Mouse (Mus musculus) intestine, postnatal 0 days (tissue): Measurements from ENCODE around the gene Rgs7bp. TPM values are rescaled to one million over a fixed set of nuclear protein-coding genes. Genes with fewer than 3 reads are reported as not detected.
A peak's percentile ranks its signal among the peaks of the same experiment; 100 is the strongest.

Experiments used
- ATAC-seq: fragments of 200-750 bp; cut with Nextera tagmentation; 2 replicates; pipeline ENCODE4 v1.8.0; 2017; ENCODE audit warnings: mild to moderate bottlenecking, moderate TSS enrichment, moderate library complexity
- H3K27ac ChIP-seq: fragments of 300-500 bp; sonication (generic); 2 replicates; pipeline ENCODE4 v1.5.1; 2014; ENCODE audit warnings: mild to moderate bottlenecking, low read depth, low read length, moderate library complexity
- H3K27me3 ChIP-seq: fragments of 300-500 bp; sonication (generic); replicated peaks from 2 replicates; pipeline ENCODE4 v1.6.1; 2014; ENCODE audit warnings: low read length, mixed read lengths; ENCODE audit not compliant: control insufficient read depth, insufficient read depth
- H3K36me3 ChIP-seq: fragments of 300-500 bp; sonication (generic); 2 replicates; pipeline ENCODE4 v1.6.1; 2014; ENCODE audit warnings: mild to moderate bottlenecking, moderate library complexity; ENCODE audit not compliant: control insufficient read depth, insufficient read depth
- H3K4me1 ChIP-seq: fragments of 300-500 bp; sonication (generic); replicated peaks from 2 replicates; pipeline ENCODE4 v1.6.1; 2014; ENCODE audit warnings: antibody characterized with exemption, low read length, mixed read lengths; ENCODE audit not compliant: control insufficient read depth, insufficient read depth
- H3K4me2 ChIP-seq: fragments of 300-500 bp; sonication (generic); replicated peaks from 2 replicates; pipeline ENCODE4 v1.6.1; 2014; ENCODE audit warnings: low read depth, mild to moderate bottlenecking, moderate library complexity
- H3K4me3 ChIP-seq: fragments of 300-500 bp; sonication (generic); 2 replicates; pipeline ENCODE4 v1.5.1; 2014; ENCODE audit warnings: low read depth, low read length
- H3K9ac ChIP-seq: fragments of 300-500 bp; sonication (generic); 2 replicates; pipeline ENCODE4 v1.6.1; 2014; ENCODE audit warnings: mild to moderate bottlenecking, low read depth, low read length
- H3K9me3 ChIP-seq: fragments of 300-500 bp; sonication (generic); 2 replicates; pipeline ENCODE4 v1.6.1; 2016; ENCODE audit warnings: mixed run types; ENCODE audit not compliant: control insufficient read depth
- CTCF ChIP-seq: sonication (generic); IDR thresholded peaks from 2 replicates; pipeline ENCODE4 v1.5.1; 2016; ENCODE audit warnings: low read depth, mild to moderate bottlenecking, control low read depth, antibody characterized with exemption, moderate library complexity
- WGBS: fragments of 180-500 bp; shearing (Covaris S2); extraction: QIAGEN DNeasy Blood & Tissue Kit; methylation state at CpG from one replicate; pipeline ENCODE4 v1.1.7; 2014; 5-methylcytosine and 5-hydroxymethylcytosine counted together
- polyA plus RNA-seq: library from polyadenylated mRNA; unstranded; fragments of >200 nt; fragmentation: Nextera tagmentation; extraction: Ambion mirVana; gene quantifications from 2 replicates; pipeline ENCODE4 v1.2.1, GENCODE M21; 2015

The Rgs7bp gene
- polyA plus RNA-seq, 1 experiment from 2014 or later = 1.9 TPM

DNA sequence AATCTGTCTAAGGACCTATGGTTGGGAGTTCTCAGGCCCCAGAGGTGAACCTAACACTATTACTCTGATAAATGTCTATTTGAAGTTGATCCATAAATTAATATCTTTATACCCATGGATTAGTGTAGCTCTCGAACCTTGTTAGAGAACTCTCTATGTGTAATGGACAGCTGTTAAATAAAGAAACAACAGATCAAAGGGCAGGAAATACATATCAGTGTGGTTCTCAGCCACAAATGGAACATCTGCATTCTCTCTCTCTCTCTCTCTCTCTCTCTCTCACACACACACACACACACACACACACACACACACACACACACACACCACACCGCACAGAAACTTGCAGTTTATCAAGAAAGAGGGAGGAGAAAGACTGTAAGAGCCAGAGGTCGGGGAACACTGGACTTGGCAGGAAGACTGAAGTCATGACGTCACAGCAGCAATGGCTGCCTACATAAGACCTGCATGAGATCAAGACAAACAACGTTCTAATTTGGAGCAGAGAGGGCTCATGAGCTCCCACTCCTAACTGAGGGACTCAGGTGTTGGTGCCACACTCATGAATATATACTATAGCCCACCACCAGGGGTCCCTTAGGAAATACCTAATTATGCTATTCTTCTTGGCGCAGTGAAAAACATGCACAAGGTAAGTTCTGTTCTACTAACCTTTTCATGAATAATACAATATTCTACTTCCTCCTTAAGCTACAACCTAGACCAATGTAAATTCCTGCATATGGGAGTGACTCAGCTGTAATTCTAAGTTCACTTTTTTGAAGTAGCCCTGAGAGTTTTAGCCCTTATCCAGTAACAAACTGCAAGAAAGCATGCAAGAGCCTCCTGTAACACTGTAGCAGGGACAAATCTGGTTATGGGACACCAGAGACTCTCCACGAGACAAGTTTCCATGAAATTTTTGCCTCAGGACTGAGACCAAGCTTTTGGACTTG lies 12.4 kb upstream of the Rgs7bp start:
- H3K4me3 ChIP-seq = no peak overlapping the region
- ATAC-seq = no peak
- H3K9ac ChIP-seq = no peak overlapping the region
- no peaks in the 10 kb centered on the region for H3K27me3 ChIP-seq
- H3K4me1 ChIP-seq = no peaks in the 10 kb centered on the region
- no peaks in the 10 kb centered on the region for H3K9me3 ChIP-seq
- 59% methylated on average over 7 of the region's 7 CpGs for WGBS
- H3K36me3 ChIP-seq = no peaks in the 10 kb centered on the region
- H3K4me2 ChIP-seq = no peak overlapping the region
- H3K27ac ChIP-seq = no peak overlapping the region
- 0 out of 2 replicates have a peak, but pooled peaks have one; percentile 20 for TF ChIP-seq CTCF

DNA sequence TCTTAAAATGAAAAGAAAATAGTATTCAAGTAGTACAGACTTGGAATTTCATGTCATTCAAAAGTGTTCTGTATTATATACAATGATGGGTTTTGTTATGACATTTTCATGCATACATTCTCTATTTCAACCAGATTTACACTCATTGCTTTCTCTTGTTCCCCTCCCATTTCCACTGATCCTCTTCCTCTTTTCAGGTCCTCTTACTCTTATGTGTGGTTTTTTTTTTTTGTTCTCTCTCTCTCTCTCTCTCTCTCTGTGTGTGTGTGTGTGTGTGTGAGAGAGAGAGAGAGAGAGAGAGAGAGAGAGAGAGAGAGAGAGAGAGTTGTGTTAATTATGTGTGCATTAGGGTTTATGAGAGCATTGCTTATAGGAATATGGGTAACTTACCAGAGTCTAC lies 11.4 kb upstream of the Rgs7bp start:
- ATAC-seq = no peak
- Histone ChIP-seq H3K27ac (no peak overlapping the region), H3K27me3 (no peaks in the 10 kb centered on the region), H3K4me1 (no peaks in the 10 kb centered on the region), H3K36me3 (no peaks in the 10 kb centered on the region), H3K4me3 (no peak overlapping the region), H3K9ac (no peak overlapping the region), H3K9me3 (no peaks in the 10 kb centered on the region), H3K4me2 (no peak overlapping the region)
- TF ChIP-seq CTCF = no peak

DNA sequence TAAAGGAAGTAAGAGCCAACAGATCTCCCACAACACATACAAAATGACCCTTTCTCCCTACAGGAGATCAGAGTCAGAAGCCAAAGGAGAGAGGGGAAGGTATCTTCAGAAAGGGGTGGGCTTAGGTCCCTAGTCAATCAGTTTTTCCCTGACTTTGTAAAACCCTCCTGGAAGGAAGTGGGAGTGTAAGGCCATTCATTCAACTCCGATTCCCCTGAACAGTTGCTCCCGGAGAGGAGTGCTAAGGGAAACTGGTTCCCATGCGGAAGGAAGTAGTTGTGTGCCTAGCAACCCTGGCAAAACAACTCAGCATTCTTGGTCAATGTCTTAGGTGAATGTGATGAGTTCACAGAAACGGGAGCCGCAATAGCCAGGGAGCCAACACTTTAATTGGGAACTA lies 644 bp upstream of the Rgs7bp start:
- H3K4me2 ChIP-seq = peak overlapping the region; percentile 91
- WGBS = 22% methylated on average over 5 of the region's 5 CpGs
- H3K9me3 ChIP-seq = no peaks in the 10 kb centered on the region
- no peaks in the 10 kb centered on the region for H3K4me1 ChIP-seq
- TF ChIP-seq CTCF = no peak
- H3K9ac ChIP-seq = no peak overlapping the region
- H3K27me3 ChIP-seq = peaks cover 18% of the 10 kb centered on the region
- H3K27ac ChIP-seq = no peak overlapping the region
- no peak for ATAC-seq
- H3K4me3 ChIP-seq = no peak overlapping the region
- H3K36me3 ChIP-seq = no peaks in the 10 kb centered on the region

DNA sequence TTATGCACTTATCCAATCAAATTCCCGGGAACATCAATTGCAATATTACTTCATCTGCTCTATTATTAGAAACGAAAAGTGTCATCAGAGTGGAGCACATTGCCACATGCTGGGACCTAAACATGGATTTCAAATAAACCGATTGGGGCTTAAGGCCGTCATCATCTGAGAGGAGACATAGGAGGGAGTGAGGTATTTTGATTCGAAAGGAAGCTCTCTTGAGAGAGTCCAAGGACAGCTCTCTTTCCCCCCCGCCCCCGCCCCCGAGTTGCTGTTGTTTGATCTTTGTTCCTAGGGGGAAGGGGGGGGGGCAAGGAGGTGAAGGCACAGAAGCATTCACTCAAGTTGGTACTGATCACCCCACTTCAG lies 195 bp upstream of the Rgs7bp start:
- ATAC-seq = no peak
- Histone ChIP-seq H3K36me3 (no peaks in the 10 kb centered on the region), H3K27me3 (peaks cover 18% of the 10 kb centered on the region), H3K27ac (no peak overlapping the region), H3K4me2 (peak overlapping the region; percentile 91), H3K4me1 (no peaks in the 10 kb centered on the region), H3K9me3 (no peaks in the 10 kb centered on the region), H3K9ac (no peak overlapping the region), H3K4me3 (peak overlapping the region; percentile 60)
- WGBS = 3% methylated on average over 8 of the region's 8 CpGs
- TF ChIP-seq CTCF = no peak

DNA sequence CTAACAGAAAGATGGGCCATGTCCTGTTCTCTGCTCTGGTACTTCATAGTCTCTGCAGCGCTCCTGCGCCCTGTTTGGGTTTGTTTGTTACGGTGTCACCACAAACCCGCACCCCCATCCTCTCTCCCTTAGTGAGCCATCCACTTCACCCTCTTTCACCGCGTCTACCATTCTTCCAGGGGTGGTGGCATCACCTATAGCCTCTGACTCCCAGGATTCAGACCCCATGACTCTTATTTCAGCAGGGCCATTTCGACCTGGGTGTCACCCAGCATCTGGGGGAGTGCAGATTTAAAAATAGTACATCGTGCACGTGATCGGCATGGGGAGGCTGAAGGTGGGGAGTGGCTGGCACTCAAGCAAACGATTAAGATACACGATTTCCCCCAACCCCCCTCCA lies 1.1 kb downstream of the Rgs7bp start:
- H3K4me2 ChIP-seq = peak overlapping the region; percentile 91
- H3K27ac ChIP-seq = no peak overlapping the region
- no peak for TF ChIP-seq CTCF
- H3K4me1 ChIP-seq = no peaks in the 10 kb centered on the region
- WGBS = 3% methylated on average over 12 of the region's 12 CpGs
- H3K4me3 ChIP-seq = peak overlapping the region; percentile 60
- no peaks in the 10 kb centered on the region for H3K9me3 ChIP-seq
- peaks cover 18% of the 10 kb centered on the region for H3K27me3 ChIP-seq
- ATAC-seq = no peak
- H3K36me3 ChIP-seq = no peaks in the 10 kb centered on the region
- H3K9ac ChIP-seq = peak overlapping the region; percentile 31; the same call in 1 of the 2 replicates

DNA sequence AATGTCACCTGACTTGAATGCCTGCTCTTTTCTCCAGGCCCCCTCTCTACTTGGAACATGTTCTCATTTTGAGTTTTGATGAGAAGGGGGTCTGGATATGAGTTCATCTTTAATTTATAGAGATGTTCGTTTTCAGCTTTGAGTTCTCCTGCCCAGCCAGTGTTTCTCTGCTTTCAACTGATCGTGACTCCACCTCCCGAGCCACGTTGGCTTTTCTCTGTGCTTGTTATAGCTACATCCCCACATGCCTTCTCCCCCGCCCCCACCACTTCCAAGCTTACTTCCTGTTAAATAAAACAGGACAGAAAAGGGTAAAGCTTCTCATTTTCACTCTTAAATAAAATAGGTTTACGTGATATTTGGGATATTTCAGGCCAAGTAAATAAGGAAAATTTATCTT lies 3.3 kb downstream of the Rgs7bp start:
- Histone ChIP-seq H3K9ac (no peak overlapping the region), H3K4me2 (no peak overlapping the region), H3K9me3 (no peaks in the 10 kb centered on the region), H3K4me1 (no peaks in the 10 kb centered on the region), H3K27me3 (peaks cover 18% of the 10 kb centered on the region), H3K36me3 (no peaks in the 10 kb centered on the region), H3K27ac (no peak overlapping the region), H3K4me3 (no peak overlapping the region)
- ATAC-seq = no peak
- 37% methylated on average over 6 of the region's 6 CpGs for WGBS
- no peak for TF ChIP-seq CTCF
